Mouse (Mus musculus): ENCODE results near the gene Sepsecs. TPM values are rescaled to one million over a fixed set of nuclear protein-coding genes. Genes with fewer than 3 reads are reported as not detected.

The Sepsecs gene
- polyA plus RNA-seq (2015; fragmentation: Illumina TruSeq; extraction: RNeasy Lipid Tissue Mini Kit (QIAGEN cat#74804); ENCODE audit: insufficient read depth, low read depth, low replicate concordance) = 6.6 TPM

GRCm38 (mm10) chr5:52669426-52670191 is at the start of gene Sepsecs:
TSS of gene Sepsecs (minus strand) at chr5:52669708.

Other genes starting within 250 kb of the Sepsecs start
- 6.5 TPM for gene Ccdc149, start 198.2 kb downstream of the Sepsecs start, polyA plus RNA-seq (2015; fragmentation: Illumina TruSeq; extraction: RNeasy Lipid Tissue Mini Kit (QIAGEN cat#74804); ENCODE audit: insufficient read depth, low read depth, low replicate concordance)
- gene Lgi2, start 103.2 kb downstream of the Sepsecs start, polyA plus RNA-seq (2015; fragmentation: Illumina TruSeq; extraction: RNeasy Lipid Tissue Mini Kit (QIAGEN cat#74804); ENCODE audit: insufficient read depth, low read depth, low replicate concordance) = 1.8 TPM
- 7.1 TPM for gene Pi4k2b, start 71.9 kb upstream of the Sepsecs start, polyA plus RNA-seq (2015; fragmentation: Illumina TruSeq; extraction: RNeasy Lipid Tissue Mini Kit (QIAGEN cat#74804); ENCODE audit: insufficient read depth, low read depth, low replicate concordance)
- 6.4 TPM for gene Zcchc4, start 105.7 kb upstream of the Sepsecs start, polyA plus RNA-seq (2015; fragmentation: Illumina TruSeq; extraction: RNeasy Lipid Tissue Mini Kit (QIAGEN cat#74804); ENCODE audit: insufficient read depth, low read depth, low replicate concordance)
- gene Anapc4, start 164.3 kb upstream of the Sepsecs start, polyA plus RNA-seq (2015; fragmentation: Illumina TruSeq; extraction: RNeasy Lipid Tissue Mini Kit (QIAGEN cat#74804); ENCODE audit: insufficient read depth, low read depth, low replicate concordance) = 19.1 TPM

Measured in pancreas, adult 10 weeks (tissue).